Mouse (Mus musculus) ES-Bruce4 (cell line): ENCODE results near the gene Sprn. TPM values are rescaled to one million over a fixed set of nuclear protein-coding genes. Genes with fewer than 3 reads are reported as not detected.
A peak's percentile ranks its signal among the peaks of the same experiment; 100 is the strongest.

Source experiments
- H3K27ac ChIP-seq: 2 replicates; pipeline ENCODE4 v1.5.1; 2012; ENCODE audit warnings: low read length, inconsistent platforms; ENCODE audit not compliant: insufficient read depth
- H3K27me3 ChIP-seq: 2 replicates; pipeline ENCODE4 v1.6.1; 2012; ENCODE audit warnings: mild to moderate bottlenecking, low read length, inconsistent platforms; ENCODE audit not compliant: control insufficient read depth, poor library complexity, insufficient read depth, severe bottlenecking
- H3K36me3 ChIP-seq: 2 replicates; pipeline ENCODE4 v1.6.1; 2012; ENCODE audit warnings: inconsistent platforms, mild to moderate bottlenecking, low read length, moderate library complexity; ENCODE audit not compliant: control insufficient read depth, poor library complexity, insufficient read depth, severe bottlenecking
- H3K4me1 ChIP-seq: one replicate; pipeline ENCODE4 v1.8.1; 2011; ENCODE audit warnings: low read length; ENCODE audit not compliant: control insufficient read depth, insufficient read depth
- H3K4me3 ChIP-seq: 2 replicates; pipeline ENCODE4 v1.5.1; 2011; ENCODE audit warnings: low read depth, mild to moderate bottlenecking, low read length
- H3K9ac ChIP-seq: 2 replicates; pipeline ENCODE4 v1.6.1; 2012; ENCODE audit warnings: low read depth, mild to moderate bottlenecking, inconsistent platforms; ENCODE audit not compliant: poor library complexity, severe bottlenecking
- H3K9me3 ChIP-seq: replicated peaks from 2 replicates; pipeline ENCODE4 v1.6.1; 2012; ENCODE audit warnings: mild to moderate bottlenecking, low read length, inconsistent platforms; ENCODE audit not compliant: control insufficient read depth, poor library complexity, insufficient read depth, severe bottlenecking
- CTCF ChIP-seq: IDR thresholded peaks from one replicate; pipeline ENCODE4 v1.8.1; 2011; ENCODE audit warnings: low read depth, low read length
- EP300 ChIP-seq: IDR thresholded peaks from 2 replicates; pipeline ENCODE4 v1.6.1; 2011; ENCODE audit warnings: low read depth, low read length; ENCODE audit not compliant: insufficient read depth
- POLR2A ChIP-seq: IDR thresholded peaks from one replicate; pipeline ENCODE4 v1.8.1; 2011; ENCODE audit warnings: low read length; ENCODE audit not compliant: insufficient read depth
- polyA plus RNA-seq: library from polyadenylated mRNA; stranded (reverse); fragments of >200 nt; gene quantifications from 2 replicates; pipeline ENCODE4 v1.2.4, GENCODE M21; 2011; ENCODE audit warnings: low read depth; ENCODE audit not compliant: missing spikeins, insufficient read depth, insufficient read length

Gene Sprn
- polyA plus RNA-seq = 0.24 TPM in 1 of 2 replicates, not detected in the other

- peak within 1 kb of the TSS; percentile 41 for H3K4me3 ChIP-seq
- H3K4me1 ChIP-seq = no peaks in the 10 kb centered on the region
- no peaks in the 10 kb centered on the region for H3K27me3 ChIP-seq
- H3K27ac ChIP-seq = no peak within 1 kb of the TSS
- no peaks in the 10 kb centered on the region for H3K9me3 ChIP-seq
- TF ChIP-seq POLR2A (no peak), CTCF (no peak), EP300 (no peak)
- H3K9ac ChIP-seq = peak within 1 kb of the TSS; percentile 33
- no peaks in the 10 kb centered on the region for H3K36me3 ChIP-seq
Observed at GRCm38 (mm10) chr7:140154218-140154927, at the start of gene Sprn. Gene Sprn, minus strand, starts transcription at chr7:140154877.

- Histone ChIP-seq H3K9me3 (no peaks in the 10 kb centered on the region), H3K27me3 (no peaks in the 10 kb centered on the region), H3K4me3 (no peak overlapping the region), H3K4me1 (no peaks in the 10 kb centered on the region), H3K27ac (no peak overlapping the region), H3K9ac (no peak overlapping the region), H3K36me3 (no peaks in the 10 kb centered on the region)
- TF ChIP-seq EP300 (no peak), CTCF (no peak)
Observed at GRCm38 (mm10) chr7:140201090-140201489, 46.4 kb upstream of the Sprn start.

GRCm38 (mm10) chr7:140196002-140196401 is 41.3 kb upstream of the Sprn start:
- no peaks in the 10 kb centered on the region for H3K36me3 ChIP-seq
- H3K27me3 ChIP-seq = no peaks in the 10 kb centered on the region
- no peak overlapping the region for H3K4me3 ChIP-seq
- H3K4me1 ChIP-seq = no peaks in the 10 kb centered on the region
- H3K27ac ChIP-seq = no peak overlapping the region
- no peak overlapping the region for H3K9ac ChIP-seq
- no peak for TF ChIP-seq POLR2A
- H3K9me3 ChIP-seq = no peaks in the 10 kb centered on the region

GRCm38 (mm10) chr7:140194031-140194430 is 39.4 kb upstream of the Sprn start:
- Histone ChIP-seq H3K4me3 (no peak overlapping the region), H3K4me1 (no peaks in the 10 kb centered on the region), H3K36me3 (no peaks in the 10 kb centered on the region), H3K27me3 (no peaks in the 10 kb centered on the region), H3K9me3 (no peaks in the 10 kb centered on the region), H3K9ac (no peak overlapping the region), H3K27ac (no peak overlapping the region)
- TF ChIP-seq CTCF (no peak), EP300 (no peak), POLR2A (no peak)

GRCm38 (mm10) chr7:140192851-140193250 is 38.2 kb upstream of the Sprn start:
- no peaks in the 10 kb centered on the region for H3K4me1 ChIP-seq
- no peak overlapping the region for H3K9ac ChIP-seq
- no peaks in the 10 kb centered on the region for H3K36me3 ChIP-seq
- H3K27ac ChIP-seq = no peak overlapping the region
- no peaks in the 10 kb centered on the region for H3K27me3 ChIP-seq
- no peak overlapping the region for H3K4me3 ChIP-seq
- TF ChIP-seq POLR2A (no peak), CTCF (no peak), EP300 (no peak; the same call in 1 of the 2 replicates)
- no peaks in the 10 kb centered on the region for H3K9me3 ChIP-seq

GRCm38 (mm10) chr7:140192445-140192844 is 37.8 kb upstream of the Sprn start:
- Histone ChIP-seq H3K9me3 (no peaks in the 10 kb centered on the region), H3K27ac (no peak overlapping the region), H3K4me3 (no peak overlapping the region), H3K27me3 (no peaks in the 10 kb centered on the region), H3K36me3 (no peaks in the 10 kb centered on the region), H3K9ac (no peak overlapping the region), H3K4me1 (no peaks in the 10 kb centered on the region)
- TF ChIP-seq POLR2A (no peak), CTCF (no peak), EP300 (0 out of 2 replicates have a peak, but pooled peaks have one; percentile 21)
